Mouse (Mus musculus): ENCODE measurements at regions not wholly inside any gene's neighbourhood (a gene's known extent, or its start where the extent isn't known, plus 50 kb on each side); places are given as distances from the start of the nearest gene placed in this dataset.
A peak's percentile ranks its signal among the peaks of the same experiment; 100 is the strongest.

DNA sequence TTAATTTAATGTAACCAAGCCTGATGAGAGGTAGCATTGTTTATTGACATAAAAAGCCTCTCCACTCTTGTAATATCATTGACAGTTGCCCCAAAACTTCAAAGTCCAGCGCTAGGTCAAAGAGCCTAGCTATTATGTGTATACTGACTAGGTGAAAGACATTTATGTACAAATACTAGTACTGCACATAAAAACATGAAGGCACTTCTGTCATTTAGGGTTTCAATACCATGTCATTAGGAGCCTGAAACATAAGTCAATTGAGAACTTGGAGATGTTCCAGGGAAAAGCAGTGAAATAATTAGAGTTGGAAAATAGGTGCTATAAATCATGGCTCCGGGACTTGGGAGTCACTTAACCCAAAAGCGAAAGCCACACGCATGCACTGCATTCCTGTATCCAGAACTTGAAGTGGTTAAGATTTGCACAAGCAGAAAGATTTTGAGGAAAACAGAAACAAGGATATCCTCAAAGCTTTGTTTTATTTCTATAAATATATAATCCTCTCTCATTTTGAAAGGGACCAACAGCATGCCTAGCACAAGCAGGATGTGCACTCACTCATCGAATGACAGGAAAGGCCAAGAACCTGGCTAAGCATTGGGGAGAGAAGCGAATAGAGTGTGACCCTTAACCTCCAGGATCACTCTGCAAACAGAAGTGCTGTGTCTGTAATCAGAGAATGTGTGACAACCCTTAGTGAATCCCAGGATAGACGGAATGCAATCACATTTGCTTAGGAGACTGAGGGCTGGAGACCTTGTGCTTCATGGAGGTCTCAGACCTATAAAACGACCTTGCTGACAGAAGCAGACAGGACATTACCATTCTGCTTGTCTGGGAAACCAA, 176.3 kb upstream of the Crim1 start:
- DNase-seq (ENCODE audit: inconsistent age in 2 of 2, low spot score in 1 of 2), result peak in 1 of 2 experiments; percentile 19

DNA sequence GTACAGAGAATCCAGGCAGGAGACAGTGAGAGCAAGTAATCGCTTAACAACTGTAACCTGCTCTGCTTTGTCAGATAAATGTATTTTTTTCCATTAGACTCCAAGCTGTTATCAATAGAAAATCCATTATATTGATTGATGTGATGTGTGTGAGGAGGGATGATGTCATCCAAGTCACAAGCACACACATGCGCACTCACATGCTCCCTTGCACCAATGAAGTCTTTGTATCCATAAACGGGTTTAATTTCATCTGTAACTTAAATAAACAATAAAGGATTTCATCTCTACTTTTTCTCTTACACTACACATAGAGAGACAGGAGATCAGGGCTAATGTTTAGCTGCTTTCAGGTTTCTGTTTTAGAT, 175.7 kb upstream of the Crim1 start:
- DNase-seq (ENCODE audit: inconsistent age in 2 of 2, low spot score in 1 of 2), result no peak

DNA sequence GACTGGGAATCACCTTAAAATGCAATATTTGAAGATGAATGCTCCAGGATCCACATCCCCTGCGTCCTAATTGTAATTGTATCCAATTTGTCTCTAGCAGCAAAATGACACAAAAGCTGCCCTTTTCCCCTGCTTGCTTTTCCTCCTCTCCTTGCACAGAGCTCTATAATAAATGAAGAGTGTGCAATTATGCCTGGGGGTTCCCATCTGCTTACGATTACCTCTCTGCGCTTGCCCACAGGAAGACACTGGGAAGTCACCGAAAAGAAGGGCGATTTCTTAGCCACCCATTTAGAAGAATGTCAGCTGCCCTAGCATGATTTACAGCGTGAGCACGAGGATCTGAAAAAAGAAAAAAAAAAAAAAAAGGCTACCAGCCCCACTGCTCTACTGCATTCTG, 174.8 kb upstream of the Crim1 start:
- DNase-seq (ENCODE audit: inconsistent age in 2 of 2, low spot score in 1 of 2), result no peak

DNA sequence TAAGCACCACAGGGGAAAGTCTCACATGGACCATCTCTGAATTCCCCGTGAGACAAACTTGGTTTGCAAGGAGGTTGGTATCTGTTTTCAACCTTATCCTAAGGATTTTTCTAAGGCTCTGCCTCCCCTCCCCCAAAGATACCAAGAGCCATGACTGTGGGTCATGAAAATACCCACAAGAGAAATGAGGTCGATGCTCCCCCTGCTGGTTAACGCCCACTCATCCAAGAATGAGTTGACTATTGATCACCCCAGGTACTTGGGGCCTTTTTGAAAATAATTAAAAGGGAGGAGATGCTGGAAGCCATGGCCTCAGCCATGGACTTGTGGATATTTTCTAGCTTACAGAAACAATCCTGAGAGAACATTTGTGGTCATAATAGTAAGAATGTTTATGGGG, 164.4 kb upstream of the Crim1 start:
- DNase-seq (ENCODE audit: inconsistent age in 2 of 2, low spot score in 1 of 2), result no peak

DNA sequence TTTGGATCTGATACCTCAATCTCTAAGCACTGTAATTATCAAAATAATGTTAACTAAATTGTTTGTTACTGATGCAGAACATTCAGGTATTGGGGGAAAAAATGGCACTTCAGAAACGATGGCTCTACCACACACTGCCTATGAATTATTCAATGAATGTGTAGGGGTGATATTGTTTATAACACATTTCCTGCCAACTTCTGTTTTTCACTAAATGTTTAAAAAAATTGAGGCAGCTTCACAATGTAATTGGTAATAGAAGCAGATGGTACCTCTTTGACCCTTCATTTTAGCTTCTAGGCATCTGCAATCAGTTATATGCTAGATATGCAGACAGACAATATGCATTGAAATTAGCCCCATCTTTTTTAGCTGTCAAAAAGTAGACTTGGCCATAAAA, 159.7 kb upstream of the Crim1 start:
- no peak for DNase-seq (ENCODE audit: inconsistent age in 2 of 2, low spot score in 1 of 2)

DNA sequence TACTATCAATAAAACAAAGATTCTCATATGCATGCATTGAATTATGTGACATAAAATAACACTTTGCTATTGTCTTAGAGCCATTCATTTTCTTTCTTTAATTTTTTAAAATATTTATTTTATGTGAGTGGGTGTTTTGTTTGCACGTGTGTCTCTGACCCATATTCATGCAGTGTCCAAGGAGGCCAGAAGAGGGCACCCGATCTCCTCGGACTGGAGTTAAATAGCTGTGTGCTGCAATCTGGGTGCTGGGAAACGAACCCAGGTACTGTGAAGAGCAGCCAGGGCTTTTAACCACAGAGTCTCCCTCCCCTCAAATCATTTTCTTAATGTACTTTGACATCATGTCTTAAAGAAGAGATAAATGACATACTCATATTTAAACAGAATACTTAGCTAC, 158.8 kb upstream of the Crim1 start:
- DNase-seq (ENCODE audit: inconsistent age in 2 of 2, low spot score in 1 of 2), result no peak

DNA sequence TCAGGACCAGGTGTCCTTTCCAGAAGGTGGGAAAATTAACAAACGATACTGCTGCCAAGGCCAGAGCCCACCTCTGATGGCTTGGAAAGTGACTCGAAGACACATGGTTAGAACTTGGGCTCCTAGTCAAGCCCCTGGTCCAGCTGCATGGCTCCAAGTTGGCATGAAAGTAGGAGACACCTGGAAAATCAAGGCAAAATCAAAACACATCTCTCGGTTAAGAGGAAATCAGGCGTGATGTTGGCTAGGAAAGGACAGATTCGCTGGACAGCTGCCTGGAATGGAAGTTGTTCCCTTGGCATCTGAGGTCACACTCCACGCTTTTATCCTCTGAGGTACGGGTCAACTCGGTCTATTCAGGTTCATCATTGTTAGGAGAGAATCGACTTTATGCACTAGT, 150.3 kb upstream of the Crim1 start:
- no peak for DNase-seq (ENCODE audit: inconsistent age in 2 of 2, low spot score in 1 of 2)

DNA sequence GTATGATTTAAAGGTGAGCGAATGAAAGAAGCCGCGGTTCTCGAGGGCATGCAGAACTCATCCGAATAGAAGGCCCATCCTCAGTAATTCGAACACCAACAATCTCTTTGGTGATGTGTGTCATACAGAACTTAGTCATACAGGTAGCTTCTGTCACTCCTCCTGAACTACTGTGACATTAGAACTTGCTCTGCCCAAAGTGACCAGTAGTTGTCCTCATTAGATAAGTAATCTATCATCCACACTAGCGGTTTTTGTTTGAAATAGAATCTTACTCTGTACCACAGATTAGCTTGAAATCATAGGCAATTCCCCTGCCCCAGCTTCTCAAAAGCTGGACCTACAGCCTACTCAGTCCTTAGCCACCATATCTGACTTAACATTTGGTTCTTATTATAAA, 149.8 kb upstream of the Crim1 start:
- no peak for DNase-seq (ENCODE audit: inconsistent age in 2 of 2, low spot score in 1 of 2)

DNA sequence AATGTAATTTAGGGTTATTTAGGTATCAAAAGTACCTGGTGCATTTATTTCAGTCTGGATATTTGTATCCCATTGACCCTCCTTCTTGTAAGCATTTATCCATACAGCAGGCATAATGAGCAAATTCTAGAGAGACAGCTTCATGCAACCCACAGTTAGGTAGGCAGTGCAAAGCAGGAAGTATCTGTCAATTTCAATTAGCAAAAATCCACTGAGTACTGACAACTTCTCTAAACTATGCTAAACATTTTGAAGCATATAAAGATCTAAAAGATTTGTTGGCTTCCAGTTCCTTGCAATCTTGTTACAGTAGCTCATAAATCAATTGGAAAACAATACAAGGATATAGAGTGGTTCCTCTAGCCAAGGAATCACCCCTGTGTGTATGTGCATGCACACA, 124.2 kb upstream of the Crim1 start:
- no peak for DNase-seq (ENCODE audit: inconsistent age in 2 of 2, low spot score in 1 of 2)

DNA sequence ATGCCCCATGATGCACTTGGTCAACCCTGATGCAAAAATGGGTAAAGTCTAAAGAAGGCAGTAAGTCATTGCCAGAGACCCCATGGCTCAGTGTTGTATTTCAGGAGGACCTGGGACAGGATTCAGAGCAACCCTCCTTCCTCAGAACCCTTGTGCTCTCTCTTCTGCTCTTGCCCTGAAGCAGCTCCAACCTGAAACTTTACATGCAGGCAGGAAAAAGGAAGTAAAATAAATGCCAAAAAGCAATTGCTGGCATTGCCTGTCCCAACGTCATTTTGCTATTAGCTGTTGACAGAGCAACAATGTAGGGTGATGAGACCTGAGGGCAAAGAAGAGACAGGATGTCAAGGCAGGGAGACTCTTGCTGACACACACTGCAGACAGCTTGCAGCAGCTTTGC, 121.7 kb upstream of the Crim1 start:
- no peak for DNase-seq (ENCODE audit: inconsistent age in 2 of 2, low spot score in 1 of 2)

DNA sequence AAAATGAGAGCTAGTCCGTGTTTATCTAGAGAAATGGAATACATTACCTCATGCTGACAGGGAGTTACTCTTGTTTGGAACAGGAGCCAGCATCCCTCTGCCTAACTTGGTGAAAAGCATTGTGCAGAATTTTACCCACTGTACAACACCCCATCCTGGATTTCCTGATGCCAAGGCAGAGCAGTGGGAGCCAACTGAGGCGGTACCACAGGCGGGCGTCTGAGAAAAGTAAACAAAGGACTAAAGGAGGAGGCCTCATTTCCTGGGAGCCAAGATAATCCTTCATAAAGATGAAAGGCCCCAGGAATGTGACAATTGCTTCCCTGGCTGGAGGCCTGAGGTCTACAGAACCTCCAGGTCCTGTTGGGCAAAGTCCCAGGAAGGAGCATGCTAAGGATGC, 115.6 kb upstream of the Crim1 start:
- DNase-seq (ENCODE audit: inconsistent age in 2 of 2, low spot score in 1 of 2), result no peak

DNA sequence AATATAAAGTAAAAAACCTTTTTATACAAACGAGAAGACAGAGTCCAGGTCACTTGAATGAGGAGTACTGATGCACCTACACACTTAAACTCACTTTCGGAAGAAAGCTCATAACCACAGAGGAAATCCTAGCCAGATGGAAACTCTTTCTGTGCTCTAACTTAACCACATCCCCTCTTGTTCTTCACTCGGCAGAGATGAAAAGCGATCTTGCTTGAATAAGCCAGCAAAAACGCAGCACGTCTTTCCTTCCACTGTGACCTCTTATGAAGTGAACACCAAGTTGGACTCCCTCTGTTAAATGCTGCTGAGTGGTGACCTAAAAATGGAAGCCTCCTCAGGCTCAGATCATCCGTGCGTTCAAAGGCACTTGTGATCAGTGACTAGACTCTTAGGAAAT, 113.1 kb upstream of the Crim1 start:
- DNase-seq (ENCODE audit: inconsistent age in 2 of 2, low spot score in 1 of 2), result no peak

DNA sequence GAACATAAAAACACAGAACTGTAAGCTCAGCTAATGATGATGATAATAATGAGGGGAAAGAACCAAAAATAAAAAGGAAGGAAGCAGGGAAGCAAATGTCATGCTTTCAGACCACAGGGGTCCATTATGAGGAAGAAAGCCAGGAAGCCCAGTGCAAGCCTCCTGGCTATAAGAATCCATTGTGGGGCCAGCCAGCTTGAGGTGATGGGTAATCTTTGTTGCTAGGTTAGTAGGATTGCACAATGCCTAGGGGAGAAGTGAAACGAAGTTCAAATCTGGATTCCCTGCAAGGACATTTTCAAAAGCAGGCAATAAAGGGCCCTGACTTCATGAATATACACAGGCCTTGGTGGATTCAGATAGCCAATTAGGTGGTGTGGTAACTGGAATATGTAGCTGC, 102.3 kb upstream of the Crim1 start:
- DNase-seq (ENCODE audit: inconsistent age in 2 of 2, low spot score in 1 of 2), result no peak

DNA sequence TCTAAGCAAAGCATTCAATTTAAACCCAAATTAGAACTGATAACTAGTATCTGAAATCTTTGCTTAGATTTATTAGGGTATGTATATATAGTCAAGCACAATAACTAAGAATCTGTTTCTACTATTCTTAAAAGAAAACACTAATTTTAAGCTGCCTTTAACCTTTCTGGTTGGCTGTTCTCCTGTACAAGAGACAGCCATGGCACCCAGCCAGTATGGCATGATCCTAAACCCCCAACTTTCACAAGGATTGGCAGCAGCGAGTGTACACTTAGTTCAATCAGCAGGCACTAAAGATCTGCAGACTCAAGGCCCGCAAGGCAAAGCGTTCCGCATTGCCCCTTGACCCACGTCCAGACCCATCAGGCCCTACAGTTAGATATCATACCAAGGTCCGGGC, 91.3 kb upstream of the Crim1 start:
- DNase-seq (ENCODE audit: inconsistent age in 2 of 2, low spot score in 1 of 2), result no peak

DNA sequence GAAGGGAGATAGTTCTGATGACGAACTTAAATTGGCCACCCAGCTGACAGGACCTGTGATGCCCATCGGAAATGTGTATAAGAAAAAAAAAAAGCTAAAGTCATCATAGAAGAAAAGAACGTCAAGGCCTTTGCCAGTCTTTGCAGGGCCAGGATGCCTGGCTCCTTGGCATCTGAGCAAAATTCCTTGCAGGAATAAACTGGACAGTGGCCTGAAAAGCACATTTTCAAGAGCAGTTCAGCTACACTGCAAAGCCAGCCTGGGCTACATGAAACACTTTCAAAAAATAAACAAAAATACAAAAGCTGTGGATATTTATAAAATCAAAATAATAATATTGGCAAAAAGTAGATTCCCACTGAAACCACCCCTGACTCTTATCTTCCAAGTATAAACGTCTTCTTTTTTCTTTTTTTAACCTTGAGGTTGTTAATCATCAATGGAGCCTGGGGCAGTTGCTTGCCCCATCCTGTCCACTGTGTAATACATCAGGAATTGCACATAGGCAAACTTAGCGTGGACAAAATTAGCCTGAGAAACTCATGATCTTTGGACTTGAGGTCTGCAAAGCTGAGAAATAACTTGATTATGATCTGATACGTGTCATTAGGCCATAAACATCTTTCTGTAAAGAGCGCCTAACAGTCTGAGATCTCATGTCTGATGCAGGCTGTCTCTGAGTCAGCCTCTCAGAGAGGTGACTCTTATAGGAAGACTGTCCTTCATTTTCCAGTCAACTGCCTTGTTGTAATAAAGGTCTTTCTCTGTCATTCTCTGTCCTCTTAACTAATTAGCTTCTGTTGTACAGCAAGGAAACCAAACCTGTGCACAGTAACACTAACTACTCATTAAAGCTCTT, 90.5 kb upstream of the Crim1 start:
- peak in 1 of 2 experiments; percentile 50 for DNase-seq (ENCODE audit: inconsistent age in 2 of 2, low spot score in 1 of 2)

DNA sequence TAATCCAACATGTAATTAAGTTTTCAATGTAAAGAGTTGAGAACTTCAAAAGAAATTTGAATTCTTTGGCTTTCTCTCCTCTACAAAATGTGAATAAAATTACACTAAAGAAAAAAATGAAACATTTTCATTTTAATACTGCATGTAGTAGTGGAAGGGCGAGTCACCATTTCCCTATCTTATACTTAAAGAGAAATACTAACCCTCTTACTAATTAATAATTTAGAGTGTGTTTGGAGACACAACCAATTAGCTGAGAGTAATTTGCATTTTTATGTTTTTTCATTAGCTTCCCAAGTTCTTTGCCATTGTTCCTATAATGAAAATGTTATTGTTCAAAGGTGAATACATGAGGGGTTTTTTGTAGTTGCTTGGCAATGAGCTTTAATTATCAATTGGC, 67.9 kb upstream of the Crim1 start:
- DNase-seq (ENCODE audit: inconsistent age in 2 of 2, low spot score in 1 of 2), result no peak

DNA sequence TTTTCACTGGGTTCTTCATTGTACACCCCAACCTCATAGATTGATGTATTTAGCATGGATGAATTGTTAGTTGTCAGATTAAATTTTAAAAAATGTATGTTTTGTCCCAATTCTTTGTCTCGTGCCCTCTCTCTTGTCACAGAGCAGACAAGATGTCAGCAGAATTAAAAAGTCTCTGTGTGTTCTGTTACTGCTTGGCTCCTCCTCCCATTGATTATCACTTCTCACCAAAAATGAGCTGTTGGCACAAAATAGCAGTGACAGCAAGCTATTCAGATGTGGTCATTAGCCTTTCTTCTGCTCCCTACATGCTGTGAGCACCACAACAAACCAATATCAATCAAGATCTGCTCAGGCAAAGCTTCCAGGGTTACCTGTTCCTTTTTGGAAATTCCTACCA, 62.1 kb upstream of the Crim1 start:
- no peak for DNase-seq (ENCODE audit: inconsistent age in 2 of 2, low spot score in 1 of 2)

DNA sequence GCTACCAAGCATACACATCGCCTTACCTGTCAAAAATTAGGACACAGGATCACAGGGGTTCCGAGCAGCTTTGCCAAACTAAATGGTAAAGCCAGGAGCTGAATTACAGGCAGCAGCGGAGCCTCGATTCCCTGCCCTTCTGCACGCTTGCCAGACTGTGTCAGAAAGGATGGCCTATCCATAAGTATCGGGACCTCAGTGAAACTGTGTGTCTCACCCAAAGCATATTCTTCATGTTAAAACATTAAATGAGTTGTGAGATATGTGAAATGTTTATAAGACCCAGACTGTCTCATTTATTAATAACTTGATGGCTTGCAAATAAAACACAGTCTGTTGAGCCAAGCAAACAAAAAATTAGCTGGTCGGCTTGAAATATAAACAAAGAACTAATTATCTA, 59.4 kb upstream of the Crim1 start:
- DNase-seq (ENCODE audit: inconsistent age in 2 of 2, low spot score in 1 of 2), result no peak

DNA sequence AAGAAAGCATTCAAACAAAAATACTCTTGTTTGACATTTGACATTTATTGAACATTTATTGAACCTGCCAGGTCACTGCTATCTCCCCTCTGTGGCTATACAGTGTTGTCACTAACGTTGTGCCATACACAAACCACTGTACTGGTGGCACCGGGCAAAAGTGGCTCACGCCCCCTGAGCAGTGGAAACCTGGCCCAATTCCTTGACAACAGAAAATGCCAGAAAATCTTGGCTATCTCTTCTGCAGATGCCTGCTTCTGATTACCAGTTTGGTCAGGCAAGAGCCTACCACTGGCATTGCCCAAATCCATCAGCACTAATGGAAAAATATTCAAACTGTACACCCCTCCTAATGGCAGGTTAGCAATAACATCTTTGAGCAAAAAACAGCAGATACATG, 58.9 kb upstream of the Crim1 start:
- DNase-seq (ENCODE audit: inconsistent age in 2 of 2, low spot score in 1 of 2), result no peak

DNA sequence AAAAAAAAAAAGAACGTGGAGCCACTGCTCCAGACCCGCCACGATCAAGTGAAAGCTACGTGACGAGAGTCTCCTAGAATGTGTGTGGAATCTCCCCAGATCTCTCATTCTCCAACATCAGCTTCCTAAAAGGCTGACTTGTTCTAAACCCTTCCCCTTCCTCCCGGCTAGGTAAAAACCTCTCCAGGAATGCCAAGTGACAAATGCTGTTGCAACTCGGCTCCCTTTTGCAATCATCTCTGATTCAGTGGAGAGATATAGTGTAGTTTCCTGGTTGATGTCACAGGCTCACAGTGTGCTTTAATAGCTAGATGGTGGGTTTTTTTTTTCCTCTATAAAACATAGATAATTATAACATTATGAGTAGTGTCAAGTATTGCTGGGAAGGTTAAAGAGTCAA, 57.6 kb upstream of the Crim1 start:
- DNase-seq (ENCODE audit: inconsistent age in 2 of 2, low spot score in 1 of 2), result no peak

DNA sequence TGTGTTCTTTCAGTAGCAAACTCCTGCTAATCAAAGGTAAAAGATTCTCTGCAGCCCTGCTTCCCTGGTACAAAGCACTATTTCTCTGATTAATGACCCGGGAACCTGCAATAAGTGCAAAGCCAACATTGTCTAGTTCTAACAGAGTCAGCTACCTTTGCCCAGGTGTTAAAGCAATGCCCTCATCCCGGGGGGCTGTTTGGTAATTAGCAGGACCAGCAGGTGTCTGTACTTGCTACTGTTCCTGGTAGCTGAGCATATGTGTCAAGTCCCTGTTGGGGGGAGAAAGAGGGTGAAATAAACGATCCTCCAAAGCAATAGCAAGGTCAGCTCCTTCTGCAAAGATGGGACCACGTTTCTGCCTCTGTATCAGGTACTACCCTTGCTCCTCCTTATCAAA, 54.7 kb upstream of the Crim1 start:
- DNase-seq (ENCODE audit: inconsistent age in 2 of 2, low spot score in 1 of 2), result no peak

All from adrenal gland, adult (tissue).